ENCODE assay signal across 24 mouse cellular contexts in genomic region chr8:57893360-57893759, GRCm38 (mm10).
"Had no signal": no experiment of that assay in that cellular context is flagged by ENCODE, and none has a peak within 500 bp of the region (broad histone marks: within the 10 kb centered on the region; RNA-seq: fewer than 3 reads in every experiment).

No protein-coding gene starts in this region.

- H3K9me3 ChIP-seq: heart, embryonic 15.5 days; hindbrain, embryonic 13.5 days; hindbrain, embryonic 15.5 days; limb, embryonic 13.5 days; limb, embryonic 15.5 days; liver, embryonic 12.5 days had no signal

- ATAC-seq: hindbrain, postnatal 0 days; intestine, embryonic 16.5 days; liver, embryonic 12.5 days had no signal

- H3K4me1 ChIP-seq: heart, embryonic 13.5 days; heart, embryonic 15.5 days; hindbrain, embryonic 13.5 days; hindbrain, embryonic 15.5 days; limb, embryonic 15.5 days; liver, embryonic 12.5 days had no signal

- DNase-seq: gastrocnemius, postnatal 14 days; gastrocnemius, postnatal 36 days; heart, adult 2 months; heart, postnatal 14 days; heart, postnatal 36 days; kidney, adult 11 months; kidney, adult 2 months; kidney, adult 9 months; kidney, postnatal 10 days; kidney, postnatal 25 days; layer of hippocampus, adult 9-11 months; layer of hippocampus, postnatal 36 days; left cerebral cortex, postnatal 4 days had no signal

- H3K36me3 ChIP-seq: heart, embryonic 13.5 days; heart, embryonic 15.5 days; hindbrain, embryonic 13.5 days; hindbrain, embryonic 15.5 days; limb, embryonic 13.5 days; limb, embryonic 15.5 days; liver, embryonic 12.5 days had no signal

- H3K4me3 ChIP-seq: heart, adult 2 months; heart, embryonic 13.5 days; heart, embryonic 15.5 days; hindbrain, embryonic 13.5 days; hindbrain, embryonic 15.5 days; limb, embryonic 13.5 days; limb, embryonic 15.5 days; liver, embryonic 12.5 days had no signal

- H3K27me3 ChIP-seq: heart, embryonic 13.5 days; heart, embryonic 15.5 days; hindbrain, embryonic 13.5 days; hindbrain, embryonic 15.5 days; limb, embryonic 13.5 days; limb, embryonic 15.5 days; liver, embryonic 12.5 days had no signal

- H3K9ac ChIP-seq: heart, embryonic 13.5 days; heart, embryonic 15.5 days; hindbrain, embryonic 13.5 days; hindbrain, embryonic 15.5 days; limb, embryonic 13.5 days; limb, embryonic 15.5 days; liver, embryonic 12.5 days; liver, embryonic 14.5 days had no signal

- H3K27ac ChIP-seq: heart, adult 2 months; heart, embryonic 13.5 days; heart, embryonic 15.5 days; hindbrain, embryonic 13.5 days; hindbrain, embryonic 15.5 days; hindbrain, postnatal 0 days; limb, embryonic 13.5 days; limb, embryonic 15.5 days; liver, embryonic 12.5 days; liver, embryonic 14.5 days had no signal

- H3K4me2 ChIP-seq: heart, embryonic 11.5 days; heart, embryonic 13.5 days; heart, embryonic 15.5 days; hindbrain, embryonic 13.5 days; hindbrain, embryonic 15.5 days; limb, embryonic 13.5 days; limb, embryonic 15.5 days; liver, embryonic 12.5 days had no signal
